Mouse (Mus musculus) adrenal gland, postnatal 14 days (tissue): ENCODE measurements around the gene Mecom. TPM values are rescaled to one million over a fixed set of nuclear protein-coding genes. Genes with fewer than 3 reads are reported as not detected.
A peak's percentile ranks its signal among the peaks of the same experiment; 100 is the strongest.
"Not testable (repeated sequence)": the region's sequence is repeated elsewhere in the genome, so short reads cannot be mapped to it uniquely, and the experiment has no call there.

Source experiments
- DNase-seq: peaks from one replicate; pipeline ENCODE4 v3.0.0; 2021; ENCODE audit warnings: mixed read lengths
- total RNA-seq: library from RNA; stranded (reverse); gene quantifications from 2 replicates; pipeline ENCODE4 v1.2.3, GENCODE M21; 2021

The Mecom gene
- total RNA-seq, 1 experiment from 2014 or later, result 15.4 TPM

GRCm38 (mm10) chr3:30253714-30254113 is 294.1 kb downstream of the Mecom start:
- DNase-seq, result no peak

GRCm38 (mm10) chr3:30248656-30249384 is 299.0 kb downstream of the Mecom start:
- no peak for DNase-seq

GRCm38 (mm10) chr3:30247256-30247655 is 300.6 kb downstream of the Mecom start:
- no peak for DNase-seq

GRCm38 (mm10) chr3:30246431-30247041 is 301.3 kb downstream of the Mecom start:
- peak; percentile 23 for DNase-seq

- DNase-seq, result no peak
These were observed 301.9 kb downstream of the Mecom start for GRCm38 (mm10) chr3:30245950-30246349.

- peak; percentile 44 for DNase-seq
These were observed 303.4 kb downstream of the Mecom start for GRCm38 (mm10) chr3:30244401-30244871.

- DNase-seq, result no peak
These were observed 304.0 kb downstream of the Mecom start for GRCm38 (mm10) chr3:30243776-30244275.

GRCm38 (mm10) chr3:30239416-30239815 is 308.4 kb downstream of the Mecom start:
- no peak for DNase-seq

GRCm38 (mm10) chr3:30237493-30237892 is 310.3 kb downstream of the Mecom start:
- no peak for DNase-seq

- no peak for DNase-seq
These were observed 313.8 kb downstream of the Mecom start for GRCm38 (mm10) chr3:30234018-30234417.

- no peak for DNase-seq
These were observed 319.7 kb downstream of the Mecom start for GRCm38 (mm10) chr3:30227964-30228670.

- peak; percentile 13 for DNase-seq
These were observed 320.9 kb downstream of the Mecom start for GRCm38 (mm10) chr3:30226928-30227370.

- not testable (repeated sequence) for DNase-seq
These were observed 322.6 kb downstream of the Mecom start for GRCm38 (mm10) chr3:30225200-30225599.

- no peak for DNase-seq
These were observed 327.0 kb downstream of the Mecom start for GRCm38 (mm10) chr3:30220701-30221412.

- no peak for DNase-seq
These were observed 327.9 kb downstream of the Mecom start for GRCm38 (mm10) chr3:30219891-30220290.

GRCm38 (mm10) chr3:30219190-30219884 is 328.5 kb downstream of the Mecom start:
- no peak for DNase-seq

GRCm38 (mm10) chr3:30214607-30215006 is 333.2 kb downstream of the Mecom start:
- DNase-seq, result no peak

GRCm38 (mm10) chr3:30213540-30214170 is 334.2 kb downstream of the Mecom start:
- DNase-seq, result no peak

- DNase-seq, result no peak
These were observed 335.0 kb downstream of the Mecom start for GRCm38 (mm10) chr3:30212802-30213201.

- DNase-seq, result no peak
These were observed 338.7 kb downstream of the Mecom start for GRCm38 (mm10) chr3:30209131-30209530.

- DNase-seq, result no peak
These were observed 339.9 kb downstream of the Mecom start for GRCm38 (mm10) chr3:30207886-30208285.
